Mouse (Mus musculus) cerebellum, postnatal 4 days (tissue): ENCODE data around the gene Tarsl2.
A peak's percentile ranks its signal among the peaks of the same experiment; 100 is the strongest.

Source experiments
- DNase-seq, 2 experiments: peaks; one replicate each; pipeline ENCODE4 v3.0.0; 2022; ENCODE audit warnings: low spot score in 2 of 2, mixed read lengths in 1 of 2

Tarsl2 gene

GRCm38 (mm10) chr7:65657490-65658120 lies 12.9 kb downstream of the Tarsl2 start:
- DNase-seq: no peak

- DNase-seq: no peak
These were observed 18.6 kb downstream of the Tarsl2 start for GRCm38 (mm10) chr7:65663225-65663790.

- DNase-seq: no peak
These were observed 19.2 kb downstream of the Tarsl2 start for GRCm38 (mm10) chr7:65663886-65664285.

- DNase-seq: no peak
These were observed 22.8 kb downstream of the Tarsl2 start for GRCm38 (mm10) chr7:65667491-65667890.

- no peak for DNase-seq
These were observed 33.4 kb downstream of the Tarsl2 start for GRCm38 (mm10) chr7:65678050-65678449.

- no peak for DNase-seq
These were observed 34.4 kb downstream of the Tarsl2 start for GRCm38 (mm10) chr7:65678900-65679595.

GRCm38 (mm10) chr7:65681166-65681565 lies 36.5 kb downstream of the Tarsl2 start:
- DNase-seq: no peak

GRCm38 (mm10) chr7:65684256-65684835 lies 39.6 kb downstream of the Tarsl2 start:
- DNase-seq: no peak

- no peak for DNase-seq
These were observed 42.0 kb downstream of the Tarsl2 start for GRCm38 (mm10) chr7:65686664-65687063.

GRCm38 (mm10) chr7:65690869-65691268 lies 46.2 kb downstream of the Tarsl2 start, which contains the start of gene Tm2d3:
TSS of gene Tm2d3 (plus strand) at chr7:65691169.
- DNase-seq: no peak

- no peak for DNase-seq
These were observed 47.4 kb downstream of the Tarsl2 start for GRCm38 (mm10) chr7:65691929-65692605.

GRCm38 (mm10) chr7:65692883-65693282 lies 48.2 kb downstream of the Tarsl2 start:
- DNase-seq: no peak

- DNase-seq: peak; percentile 79 to 88
These were observed 48.7 kb downstream of the Tarsl2 start for GRCm38 (mm10) chr7:65693301-65693821.

GRCm38 (mm10) chr7:65696450-65696849 lies 51.8 kb downstream of the Tarsl2 start:
- DNase-seq: no peak

- no peak for DNase-seq
These were observed 57.4 kb downstream of the Tarsl2 start for GRCm38 (mm10) chr7:65702076-65702475.

- peak; percentile 74 to 85 for DNase-seq
These were observed 60.1 kb downstream of the Tarsl2 start for GRCm38 (mm10) chr7:65704818-65705242.

GRCm38 (mm10) chr7:65708506-65708905 lies 63.8 kb downstream of the Tarsl2 start:
- peak in 1 of 2 experiments; percentile 11 for DNase-seq

- no peak for DNase-seq
These were observed 65.6 kb downstream of the Tarsl2 start for GRCm38 (mm10) chr7:65710301-65710700.

GRCm38 (mm10) chr7:65713782-65714181 lies 69.1 kb downstream of the Tarsl2 start:
- no peak for DNase-seq

- no peak for DNase-seq
These were observed 69.6 kb downstream of the Tarsl2 start for GRCm38 (mm10) chr7:65714304-65714703.

GRCm38 (mm10) chr7:65734024-65734423 lies 89.3 kb downstream of the Tarsl2 start:
- no peak for DNase-seq

GRCm38 (mm10) chr7:65735261-65735660 lies 90.6 kb downstream of the Tarsl2 start:
- DNase-seq: no peak
